Mouse (Mus musculus): ENCODE measurements around the gene Frmd4a. TPM values are rescaled to one million over a fixed set of nuclear protein-coding genes. Genes with fewer than 3 reads are reported as not detected.

Gene Frmd4a
- polyA plus RNA-seq, 1 experiment from 2014 or later: 13.7 TPM

- ATAC-seq: 0 out of 2 replicates have a peak, but pooled peaks have one; percentile 36
- no peak overlapping the region for H3K9ac ChIP-seq (ENCODE audit: low read depth, low read length)
- H3K27ac ChIP-seq (ENCODE audit: low read length): no peak overlapping the region
- no peaks in the 10 kb centered on the region for H3K36me3 ChIP-seq (ENCODE audit: control insufficient read depth, insufficient read depth, low read length)
- no peaks in the 10 kb centered on the region for H3K27me3 ChIP-seq (replicated peaks; ENCODE audit: control insufficient read depth, insufficient read depth, low read length)
- no peak overlapping the region for H3K4me3 ChIP-seq (ENCODE audit: low read length)
- WGBS: 68% methylated on average over 19 of the region's 19 CpGs
- H3K9me3 ChIP-seq (ENCODE audit: control insufficient read depth, low read length): no peaks in the 10 kb centered on the region
- no peaks in the 10 kb centered on the region for H3K4me1 ChIP-seq (ENCODE audit: control insufficient read depth, insufficient read depth, low read length)
- no peak overlapping the region for H3K4me2 ChIP-seq (ENCODE audit: low read depth, low read length)
These were observed 419.1 kb downstream of the Frmd4a start for GRCm38 (mm10) chr2:4436361-4437231.

- H3K4me3 ChIP-seq (ENCODE audit: low read length): no peak overlapping the region
- ATAC-seq: no peak
- H3K4me1 ChIP-seq (ENCODE audit: control insufficient read depth, insufficient read depth, low read length): no peaks in the 10 kb centered on the region
- no peak overlapping the region for H3K9ac ChIP-seq (ENCODE audit: low read depth, low read length)
- no peaks in the 10 kb centered on the region for H3K36me3 ChIP-seq (ENCODE audit: control insufficient read depth, insufficient read depth, low read length)
- 48% methylated on average over 7 of the region's 7 CpGs for WGBS
- H3K9me3 ChIP-seq (ENCODE audit: control insufficient read depth, low read length): no peaks in the 10 kb centered on the region
- no peak overlapping the region for H3K27ac ChIP-seq (ENCODE audit: low read length)
- H3K27me3 ChIP-seq (replicated peaks; ENCODE audit: control insufficient read depth, insufficient read depth, low read length): no peaks in the 10 kb centered on the region
- H3K4me2 ChIP-seq (ENCODE audit: low read depth, low read length): no peak overlapping the region
These were observed 421.2 kb downstream of the Frmd4a start for GRCm38 (mm10) chr2:4438739-4439138.

GRCm38 (mm10) chr2:4439909-4440308 is 422.4 kb downstream of the Frmd4a start:
- no peaks in the 10 kb centered on the region for H3K4me1 ChIP-seq (ENCODE audit: control insufficient read depth, insufficient read depth, low read length)
- no peaks in the 10 kb centered on the region for H3K9me3 ChIP-seq (ENCODE audit: control insufficient read depth, low read length)
- H3K4me3 ChIP-seq (ENCODE audit: low read length): no peak overlapping the region
- H3K9ac ChIP-seq (ENCODE audit: low read depth, low read length): no peak overlapping the region
- H3K27me3 ChIP-seq (replicated peaks; ENCODE audit: control insufficient read depth, insufficient read depth, low read length): no peaks in the 10 kb centered on the region
- ATAC-seq: no peak
- H3K27ac ChIP-seq (ENCODE audit: low read length): no peak overlapping the region
- no peak overlapping the region for H3K4me2 ChIP-seq (ENCODE audit: low read depth, low read length)
- WGBS: 71% methylated on average over 4 of the region's 4 CpGs
- no peaks in the 10 kb centered on the region for H3K36me3 ChIP-seq (ENCODE audit: control insufficient read depth, insufficient read depth, low read length)

DNA sequence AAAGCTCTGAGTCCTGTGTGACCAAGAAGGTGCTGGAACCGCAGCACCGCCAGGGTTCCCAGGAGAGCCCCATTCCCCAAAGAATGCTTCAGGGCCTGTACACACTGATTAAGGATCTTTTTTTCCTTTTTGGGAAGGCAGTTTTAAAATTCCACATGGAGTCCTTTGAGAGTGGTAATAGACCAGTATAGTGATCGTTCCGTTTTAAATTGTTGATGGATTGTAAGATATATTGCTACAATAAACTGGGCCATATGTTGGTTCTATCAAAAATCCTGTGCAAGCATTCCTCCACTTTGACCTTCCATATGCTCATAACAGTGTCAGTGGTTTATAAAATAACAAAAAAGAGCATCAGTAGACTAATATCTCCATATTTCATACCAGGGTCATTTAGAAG is 424.3 kb downstream of the Frmd4a start:
- Histone ChIP-seq H3K36me3 (ENCODE audit: control insufficient read depth, insufficient read depth, low read length) (no peaks in the 10 kb centered on the region), H3K27ac (ENCODE audit: low read length) (no peak overlapping the region), H3K27me3 (replicated peaks; ENCODE audit: control insufficient read depth, insufficient read depth, low read length) (no peaks in the 10 kb centered on the region), H3K9me3 (ENCODE audit: control insufficient read depth, low read length) (no peaks in the 10 kb centered on the region), H3K4me2 (ENCODE audit: low read depth, low read length) (no peak overlapping the region), H3K4me3 (ENCODE audit: low read length) (no peak overlapping the region), H3K9ac (ENCODE audit: low read depth, low read length) (no peak overlapping the region), H3K4me1 (ENCODE audit: control insufficient read depth, insufficient read depth, low read length) (no peaks in the 10 kb centered on the region)
- 70% methylated on average over 4 of the region's 4 CpGs for WGBS
- no peak for ATAC-seq

DNA sequence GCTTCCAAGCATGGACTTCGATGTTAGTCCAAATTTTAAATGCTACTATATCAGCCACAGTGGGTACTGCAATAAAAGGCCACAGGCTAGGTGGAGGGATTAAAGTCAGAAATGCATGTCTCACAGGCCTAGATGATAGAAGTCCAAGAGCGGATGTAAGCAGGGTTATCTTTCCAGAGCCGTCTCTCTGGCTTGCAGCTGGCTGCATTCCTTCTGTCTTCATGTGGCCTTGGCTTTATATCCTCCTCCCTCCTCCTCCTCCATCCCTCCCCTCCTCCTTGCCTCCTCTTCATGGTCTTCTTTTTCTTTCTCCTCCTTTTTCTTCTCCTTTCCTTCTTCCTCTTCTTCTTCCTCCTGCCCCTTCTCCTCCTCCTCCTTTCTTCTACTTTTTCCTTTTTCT is 427.2 kb downstream of the Frmd4a start:
- no peaks in the 10 kb centered on the region for H3K36me3 ChIP-seq (ENCODE audit: control insufficient read depth, insufficient read depth, low read length)
- H3K27me3 ChIP-seq (replicated peaks; ENCODE audit: control insufficient read depth, insufficient read depth, low read length): no peaks in the 10 kb centered on the region
- H3K4me1 ChIP-seq (ENCODE audit: control insufficient read depth, insufficient read depth, low read length): peaks cover under 1% of the 10 kb centered on the region; the same call in 1 of the 2 replicates
- H3K9me3 ChIP-seq (ENCODE audit: control insufficient read depth, low read length): no peaks in the 10 kb centered on the region
- no peak overlapping the region for H3K4me3 ChIP-seq (ENCODE audit: low read length)
- no peak for ATAC-seq
- H3K4me2 ChIP-seq (ENCODE audit: low read depth, low read length): no peak overlapping the region
- H3K9ac ChIP-seq (ENCODE audit: low read depth, low read length): no peak overlapping the region
- 77% methylated on average over 3 of the region's 3 CpGs for WGBS
- H3K27ac ChIP-seq (ENCODE audit: low read length): no peak overlapping the region

DNA sequence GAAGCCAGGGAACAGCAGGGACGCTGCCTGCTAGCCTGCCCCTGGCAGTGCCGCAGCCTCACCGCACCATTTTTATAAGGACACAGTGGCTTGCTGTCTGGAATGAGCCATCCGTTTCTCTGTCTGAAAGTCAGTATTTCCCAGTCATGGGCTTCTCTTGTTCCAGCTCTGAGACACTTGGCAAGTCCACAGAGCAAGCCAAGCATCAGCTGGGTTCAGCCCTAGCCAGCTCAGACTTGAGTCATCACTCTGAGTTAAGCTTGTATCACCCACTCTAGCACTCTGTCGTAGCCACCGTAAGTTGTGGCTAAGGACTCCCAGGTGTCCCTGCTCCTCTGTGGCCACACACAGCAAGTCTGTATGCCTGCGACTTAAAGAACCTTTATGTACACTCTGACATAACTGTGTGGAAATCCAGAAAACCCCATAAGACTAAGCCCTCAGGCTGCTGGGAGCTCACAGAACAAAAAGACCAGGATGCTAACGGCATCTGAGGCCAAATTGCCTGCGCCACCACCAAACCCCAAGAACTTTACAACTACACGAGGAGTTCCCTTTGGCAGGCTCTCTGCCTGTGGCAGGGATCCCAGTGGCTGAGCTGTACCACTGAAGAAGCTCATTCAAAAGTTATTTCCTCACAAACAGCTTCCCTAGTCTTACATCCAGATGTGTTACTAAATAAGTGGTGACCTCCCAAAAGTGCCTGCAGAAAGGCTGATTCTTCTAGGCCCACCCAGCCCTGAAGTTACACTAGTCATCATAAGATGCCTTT is 428.3 kb downstream of the Frmd4a start:
- no peak overlapping the region for H3K4me3 ChIP-seq (ENCODE audit: low read length)
- no peaks in the 10 kb centered on the region for H3K9me3 ChIP-seq (ENCODE audit: control insufficient read depth, low read length)
- H3K4me1 ChIP-seq (ENCODE audit: control insufficient read depth, insufficient read depth, low read length): peaks cover 8% of the 10 kb centered on the region; the same call in 1 of the 2 replicates
- no peaks in the 10 kb centered on the region for H3K27me3 ChIP-seq (replicated peaks; ENCODE audit: control insufficient read depth, insufficient read depth, low read length)
- H3K4me2 ChIP-seq (ENCODE audit: low read depth, low read length): no peak overlapping the region
- no peak overlapping the region for H3K9ac ChIP-seq (ENCODE audit: low read depth, low read length)
- no peaks in the 10 kb centered on the region for H3K36me3 ChIP-seq (ENCODE audit: control insufficient read depth, insufficient read depth, low read length)
- peak overlapping the region; percentile 5; the same call in 1 of the 2 replicates for H3K27ac ChIP-seq (ENCODE audit: low read length)
- WGBS: 80% methylated on average over 10 of the region's 10 CpGs
- no peak for ATAC-seq

DNA sequence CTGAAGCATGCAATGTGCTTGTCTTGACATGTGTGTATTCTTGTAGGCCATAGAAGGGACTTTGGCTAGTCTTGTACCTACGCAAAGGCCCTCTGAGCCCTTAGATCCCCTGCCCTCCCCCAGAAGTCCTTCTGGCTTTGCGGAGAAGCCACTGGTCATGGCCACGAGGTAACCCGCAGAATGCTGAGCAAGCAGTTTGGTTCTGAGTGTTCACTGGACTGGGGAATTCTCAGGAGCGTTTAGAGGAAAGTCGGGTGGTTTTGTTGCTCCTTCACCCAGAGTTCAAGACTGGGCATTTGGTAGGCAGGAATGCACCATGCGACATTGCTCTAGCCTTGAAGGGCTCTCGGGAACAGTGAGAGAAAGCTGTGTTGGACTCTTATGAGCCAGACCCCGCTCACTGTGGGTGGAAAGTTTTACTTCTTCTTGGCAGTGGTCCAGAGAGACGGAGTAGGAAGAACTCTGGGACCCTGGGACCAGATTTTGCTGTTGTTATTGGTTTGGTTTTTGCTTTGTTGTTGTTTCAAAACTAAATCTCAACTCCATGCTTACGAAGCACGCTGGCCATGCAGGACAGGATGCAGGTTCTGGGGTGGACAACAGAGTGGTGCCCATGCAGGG is 432.5 kb downstream of the Frmd4a start:
- Histone ChIP-seq H3K36me3 (ENCODE audit: control insufficient read depth, insufficient read depth, low read length) (no peaks in the 10 kb centered on the region), H3K9me3 (ENCODE audit: control insufficient read depth, low read length) (no peaks in the 10 kb centered on the region), H3K4me3 (ENCODE audit: low read length) (no peak overlapping the region), H3K27me3 (replicated peaks; ENCODE audit: control insufficient read depth, insufficient read depth, low read length) (no peaks in the 10 kb centered on the region), H3K9ac (ENCODE audit: low read depth, low read length) (no peak overlapping the region), H3K4me1 (ENCODE audit: control insufficient read depth, insufficient read depth, low read length) (peaks cover 15% of the 10 kb centered on the region), H3K4me2 (ENCODE audit: low read depth, low read length) (no peak overlapping the region), H3K27ac (ENCODE audit: low read length) (no peak overlapping the region; the same call in 1 of the 2 replicates)
- no peak for ATAC-seq
- 58% methylated on average over 12 of the region's 12 CpGs for WGBS

DNA sequence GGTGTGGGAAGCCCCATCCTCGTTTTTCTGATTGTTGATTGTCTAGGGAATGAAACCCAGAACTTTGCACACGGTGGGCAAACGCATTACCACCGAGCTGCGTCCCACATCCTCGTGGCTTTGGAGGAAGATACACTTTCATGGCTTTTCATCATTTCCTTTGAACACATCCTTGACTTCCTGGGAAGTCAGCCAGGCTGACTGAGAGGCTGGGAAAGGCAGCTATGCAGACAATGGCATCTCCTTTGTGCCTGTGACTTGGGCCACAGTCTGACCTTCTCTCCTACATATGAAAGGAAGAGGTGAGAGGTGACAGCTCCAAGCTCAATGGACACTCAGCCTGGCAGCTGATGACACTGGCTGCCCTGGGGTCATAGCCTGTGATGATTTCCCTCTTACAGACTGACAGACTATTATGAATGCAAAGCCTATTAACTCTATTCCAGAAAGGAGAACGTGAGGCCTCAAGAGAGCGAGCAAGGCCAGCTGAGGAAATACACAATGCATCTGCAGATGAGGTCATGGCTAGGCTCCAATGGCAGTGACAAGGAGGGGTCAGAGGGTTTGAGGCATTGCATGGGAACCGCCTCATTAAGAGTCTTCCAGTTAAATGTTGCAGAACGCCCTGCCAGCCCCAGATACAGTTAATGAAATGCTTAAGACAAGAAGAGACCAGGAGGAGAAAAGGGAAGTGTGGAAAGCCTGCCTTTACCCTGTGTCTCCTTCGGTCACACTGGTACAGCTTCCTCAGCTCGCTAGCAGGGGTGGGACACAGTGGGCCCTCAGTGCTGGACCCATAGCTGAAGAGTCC is 435.3 kb downstream of the Frmd4a start:
- 66% methylated on average over 12 of the region's 12 CpGs for WGBS
- no peak overlapping the region for H3K4me3 ChIP-seq (ENCODE audit: low read length)
- H3K36me3 ChIP-seq (ENCODE audit: control insufficient read depth, insufficient read depth, low read length): no peaks in the 10 kb centered on the region
- H3K27me3 ChIP-seq (replicated peaks; ENCODE audit: control insufficient read depth, insufficient read depth, low read length): no peaks in the 10 kb centered on the region
- H3K4me2 ChIP-seq (ENCODE audit: low read depth, low read length): no peak overlapping the region
- H3K4me1 ChIP-seq (ENCODE audit: control insufficient read depth, insufficient read depth, low read length): peaks cover 15% of the 10 kb centered on the region
- no peaks in the 10 kb centered on the region for H3K9me3 ChIP-seq (ENCODE audit: control insufficient read depth, low read length)
- 0 out of 2 replicates have a peak overlapping the region, but pooled peaks have one; percentile 18 for H3K27ac ChIP-seq (ENCODE audit: low read length)
- no peak for ATAC-seq
- H3K9ac ChIP-seq (ENCODE audit: low read depth, low read length): no peak overlapping the region

All from intestine, embryonic 16.5 days (tissue).